ENCODE assay signal across 9 mouse cellular contexts in genomic region chr8:3280266-3280910, GRCm38 (mm10). TPM values are rescaled to one million over a fixed set of nuclear protein-coding genes. Genes with fewer than 3 reads are reported as not detected.
DNase-seq lines count a peak whose midpoint lies in the region; ATAC-seq and TF ChIP-seq lines count a peak whose summit lies in the region.
"Had no signal": no experiment of that assay in that cellular context is flagged by ENCODE, and none has a peak within 500 bp of the region (broad histone marks: within the 10 kb centered on the region; RNA-seq: fewer than 3 reads in every experiment).

No protein-coding gene starts in this region.

- H3K9ac ChIP-seq in forebrain, embryonic 11.5 days (ENCODE audit: low read length): no peak overlapping the region; the same call in 1 of the 2 replicates
- peak overlapping the region; percentile 64 for H3K9ac ChIP-seq in MEL (ENCODE audit: control insufficient read depth, low read depth, low read length, poor library complexity, severe bottlenecking)
- no peak overlapping the region for H3K9ac ChIP-seq in embryonic facial prominence, embryonic 14.5 days (ENCODE audit: low read depth, low read length)
- H3K9ac ChIP-seq in hindbrain, embryonic 11.5 days (ENCODE audit: low read depth, low read length): no peak overlapping the region
- no peak overlapping the region for H3K9ac ChIP-seq in midbrain, embryonic 16.5 days (ENCODE audit: low read depth, low read length)

- TF ChIP-seq RAD21 in MEL (IDR thresholded peaks at IDR 0.05; ENCODE audit: low read depth, low read length): no peak; the same call in 1 of the 2 replicates

- no peak for TF ChIP-seq EP300 in MEL (IDR thresholded peaks at IDR 0.05; ENCODE audit: low read depth in 1 of 2, low read length in 2 of 2)

- no peaks in the 10 kb centered on the region for H3K9me3 ChIP-seq in forebrain, embryonic 10.5 days
- no peaks in the 10 kb centered on the region for H3K9me3 ChIP-seq in forebrain, embryonic 11.5 days (ENCODE audit: control insufficient read depth, low read length)
- no peaks in the 10 kb centered on the region for H3K9me3 ChIP-seq in MEL (replicated peaks; ENCODE audit: insufficient read depth, low read length)
- no peaks in the 10 kb centered on the region for H3K9me3 ChIP-seq in embryonic facial prominence, embryonic 14.5 days (ENCODE audit: control insufficient read depth, low read length)
- H3K9me3 ChIP-seq in hindbrain, embryonic 11.5 days (ENCODE audit: control insufficient read depth, low read length): no peaks in the 10 kb centered on the region
- H3K9me3 ChIP-seq in midbrain, embryonic 16.5 days (replicated peaks; ENCODE audit: control insufficient read depth, low read length, poor library complexity, severe bottlenecking): no peaks in the 10 kb centered on the region
- H3K9me3 ChIP-seq: G1E had no signal

- 0 out of 2 replicates have a peak, but pooled peaks cover 4% of the 10 kb centered on the region for H3K36me3 ChIP-seq in forebrain, embryonic 10.5 days (replicated peaks)
- H3K36me3 ChIP-seq in forebrain, embryonic 11.5 days (ENCODE audit: control insufficient read depth, insufficient read depth, low read length): no peaks in the 10 kb centered on the region
- H3K36me3 ChIP-seq in MEL (ENCODE audit: control insufficient read depth in 1 of 2, insufficient read depth in 2 of 2, low read length in 2 of 2): no peaks in the 10 kb centered on the region; a peak in 2 of 4 replicates
- no peaks in the 10 kb centered on the region for H3K36me3 ChIP-seq in embryonic facial prominence, embryonic 14.5 days (ENCODE audit: control insufficient read depth, insufficient read depth, low read length)
- no peaks in the 10 kb centered on the region for H3K36me3 ChIP-seq in hindbrain, embryonic 11.5 days (ENCODE audit: control insufficient read depth, insufficient read depth, low read length)
- H3K36me3 ChIP-seq in midbrain, embryonic 16.5 days (ENCODE audit: control insufficient read depth, insufficient read depth, low read length): no peaks in the 10 kb centered on the region
- H3K36me3 ChIP-seq: G1E had no signal

- ATAC-seq in forebrain, embryonic 11.5 days (replicated peaks; ENCODE audit: low FRiP score): no peak
- no peak for ATAC-seq in embryonic facial prominence, embryonic 14.5 days (ENCODE audit: low read depth)
- no peak for ATAC-seq in hindbrain, embryonic 11.5 days (ENCODE audit: low FRiP score)
- no peak for ATAC-seq in midbrain, embryonic 16.5 days

- peak overlapping the region; percentile 85 for H3K4me3 ChIP-seq in forebrain, embryonic 10.5 days
- no peak overlapping the region for H3K4me3 ChIP-seq in forebrain, embryonic 11.5 days (ENCODE audit: low read depth, low read length)
- peak overlapping the region; percentile 69 to 87 for H3K4me3 ChIP-seq in MEL (ENCODE audit: control insufficient read depth in 1 of 2, insufficient read depth in 1 of 2, low read depth in 2 of 2, low read length in 2 of 2)
- peak overlapping the region; percentile 91 for H3K4me3 ChIP-seq in embryonic facial prominence, embryonic 14.5 days (ENCODE audit: low read depth, low read length)
- no peak overlapping the region for H3K4me3 ChIP-seq in hindbrain, embryonic 11.5 days (ENCODE audit: low read depth, low read length)
- H3K4me3 ChIP-seq in midbrain, embryonic 16.5 days (ENCODE audit: low read depth, low read length): peak overlapping the region; percentile 92

- H3K27ac ChIP-seq in forebrain, embryonic 10.5 days: no peak overlapping the region
- no peak overlapping the region for H3K27ac ChIP-seq in forebrain, embryonic 11.5 days (ENCODE audit: low read depth, low read length)
- no peak overlapping the region for H3K27ac ChIP-seq in MEL (ENCODE audit: control insufficient read depth, low read depth, low read length)
- H3K27ac ChIP-seq in embryonic facial prominence, embryonic 14.5 days (replicated peaks; ENCODE audit: low read depth, low read length): no peak overlapping the region
- no peak overlapping the region for H3K27ac ChIP-seq in hindbrain, embryonic 11.5 days (ENCODE audit: low read depth, low read length)
- no peak overlapping the region for H3K27ac ChIP-seq in midbrain, embryonic 16.5 days (ENCODE audit: low read length)

- no peak overlapping the region for H3K4me2 ChIP-seq in forebrain, embryonic 11.5 days (ENCODE audit: low read depth, low read length, severe bottlenecking)
- H3K4me2 ChIP-seq in embryonic facial prominence, embryonic 14.5 days (ENCODE audit: low read depth, low read length): peak overlapping the region; percentile 83
- no peak overlapping the region for H3K4me2 ChIP-seq in hindbrain, embryonic 11.5 days (replicated peaks; ENCODE audit: low read depth, low read length)
- peak overlapping the region; percentile 85 for H3K4me2 ChIP-seq in midbrain, embryonic 16.5 days (ENCODE audit: low read length)

- H3K4me1 ChIP-seq in forebrain, embryonic 10.5 days: peaks cover 26% of the 10 kb centered on the region
- no peaks in the 10 kb centered on the region for H3K4me1 ChIP-seq in forebrain, embryonic 11.5 days (replicated peaks; ENCODE audit: control insufficient read depth, insufficient read depth, low read length)
- peaks cover 3 to 4% of the 10 kb centered on the region in 2 experiments; a peak in 1 of 4 replicates for H3K4me1 ChIP-seq in MEL (ENCODE audit: control insufficient read depth in 1 of 2, insufficient read depth in 2 of 2, low read length in 2 of 2)
- H3K4me1 ChIP-seq in embryonic facial prominence, embryonic 14.5 days (ENCODE audit: control insufficient read depth, insufficient read depth, low read length): peaks cover 15% of the 10 kb centered on the region
- peaks cover 6% of the 10 kb centered on the region; the same call in 1 of the 2 replicates for H3K4me1 ChIP-seq in hindbrain, embryonic 11.5 days (replicated peaks; ENCODE audit: control insufficient read depth, insufficient read depth, low read length)
- peaks cover 26% of the 10 kb centered on the region for H3K4me1 ChIP-seq in midbrain, embryonic 16.5 days (ENCODE audit: control insufficient read depth, insufficient read depth, low read length)

- 33% methylated on average over 11 of the region's 11 CpGs for WGBS in forebrain, embryonic 10.5 days
- WGBS in forebrain, embryonic 11.5 days: 37% methylated on average over 11 of the region's 11 CpGs
- WGBS in embryonic facial prominence, embryonic 14.5 days: 30% methylated on average over 11 of the region's 11 CpGs
- 40% methylated on average over 11 of the region's 11 CpGs for WGBS in hindbrain, embryonic 11.5 days
- WGBS in midbrain, embryonic 16.5 days: 32% methylated on average over 11 of the region's 11 CpGs

- peaks cover 9% of the 10 kb centered on the region; the same call in 1 of the 2 replicates for H3K27me3 ChIP-seq in forebrain, embryonic 10.5 days (ENCODE audit: poor library complexity, severe bottlenecking)
- H3K27me3 ChIP-seq in forebrain, embryonic 11.5 days (ENCODE audit: control insufficient read depth, insufficient read depth, low read length): no peaks in the 10 kb centered on the region
- no peaks in the 10 kb centered on the region for H3K27me3 ChIP-seq in MEL (ENCODE audit: control insufficient read depth in 1 of 2, insufficient read depth in 2 of 2, low read length in 2 of 2)
- H3K27me3 ChIP-seq in embryonic facial prominence, embryonic 14.5 days (replicated peaks; ENCODE audit: control insufficient read depth, insufficient read depth, low read length): no peaks in the 10 kb centered on the region
- no peaks in the 10 kb centered on the region; the same call in 1 of the 2 replicates for H3K27me3 ChIP-seq in hindbrain, embryonic 11.5 days (ENCODE audit: control insufficient read depth, insufficient read depth, low read length)
- H3K27me3 ChIP-seq in midbrain, embryonic 16.5 days (ENCODE audit: control insufficient read depth, insufficient read depth, low read depth, low read length): no peaks in the 10 kb centered on the region

- TF ChIP-seq POLR2A in MEL (IDR thresholded peaks at IDR 0.05; ENCODE audit: control insufficient read depth in 1 of 2, insufficient read depth in 1 of 2, low read depth in 1 of 2, low read length in 2 of 2, poor library complexity in 1 of 2): no peak

- peaks cover 17% of the 10 kb centered on the region for H3K79me2 ChIP-seq in MEL (ENCODE audit: control insufficient read depth, insufficient read depth, low read length, poor library complexity)

- DNase-seq in forebrain, embryonic 10.5 days (ENCODE audit: extremely low spot score, low spot score): peak; percentile 15
- no peak for DNase-seq in forebrain, embryonic 11.5 days (ENCODE audit: low spot score)
- DNase-seq in MEL (ENCODE audit: low read depth, low spot score): peak; percentile 64
- DNase-seq in embryonic facial prominence, embryonic 14.5 days (ENCODE audit: low spot score): peak; percentile 33
- DNase-seq in hindbrain, embryonic 11.5 days (ENCODE audit: low spot score): peak; percentile 19
- DNase-seq in liver: peak; percentile 62
- DNase-seq in thymus, postnatal 14 days: peak; percentile 41

- TF ChIP-seq CTCF in MEL (IDR thresholded peaks at IDR 0.05 in 2 of 3, conservative IDR thresholded peaks at IDR 0.05 in 1 of 3; ENCODE audit: control insufficient read depth in 1 of 3, insufficient read depth in 1 of 3, low read depth in 2 of 3, low read length in 3 of 3, poor library complexity in 1 of 3, severe bottlenecking in 1 of 3): peak in 1 of 3 experiments; percentile 12; a peak in 1 of 6 replicates

TF ChIP-seq in MEL, 35 proteins besides CTCF, POLR2A, EP300 and RAD21 (continues in another document):
- TF ChIP-seq MXI1 (IDR thresholded peaks at IDR 0.05; ENCODE audit: low read depth, low read length) (peak; percentile 55), CHD1 (IDR thresholded peaks at IDR 0.05; ENCODE audit: low read depth, low read length) (no peak), USF1 (IDR thresholded peaks at IDR 0.05; ENCODE audit: low read depth, low read length) (peak; percentile 59), UBTF (IDR thresholded peaks at IDR 0.05; ENCODE audit: borderline replicate concordance, insufficient read depth, low read depth, low read length) (no peak), MYC (IDR thresholded peaks at IDR 0.05; ENCODE audit: low read depth, low read length) (0 out of 2 replicates have a peak, but pooled peaks have one; percentile 44), MAX (IDR thresholded peaks at IDR 0.05; ENCODE audit: low read length) (peak; percentile 77), BHLHE40 (IDR thresholded peaks at IDR 0.05; ENCODE audit: borderline replicate concordance, low read depth, low read length) (no peak)

RNA-seq across cellular contexts. Expression of gene Insr, which starts 1.0 kb away (rescaled TPM):
- 23.2 and 26.4 TPM in 2 replicates for polyA plus RNA-seq in forebrain, embryonic 10.5 days (2016; fragmentation: Nextera tagmentation; extraction: Ambion mirVana)
- polyA plus RNA-seq in forebrain, embryonic 11.5 days (2014; fragmentation: Nextera tagmentation; extraction: Ambion mirVana): 40.3 and 46.2 TPM in 2 replicates
- total RNA-seq in MEL (2012; rRNA removed): 5.2 and 5.3 TPM in 2 replicates
- polyA plus RNA-seq in MEL (2012; ENCODE audit: insufficient read depth in 1 of 2, insufficient read length in 2 of 2, low read depth in 1 of 2, low replicate concordance in 2 of 2, missing spikeins in 1 of 2): 1 to 10 TPM in 1 of 2 experiments, not detected in 1; 7.6 TPM
- 30.3 and 31.8 TPM in 2 replicates for polyA plus RNA-seq in embryonic facial prominence, embryonic 14.5 days (2014; fragmentation: Nextera tagmentation; extraction: Ambion mirVana)
- 41.1 and 49.3 TPM in 2 replicates for polyA plus RNA-seq in hindbrain, embryonic 11.5 days (2014; fragmentation: Nextera tagmentation; extraction: Ambion mirVana)
- polyA plus RNA-seq in midbrain, embryonic 16.5 days (2015; fragmentation: Nextera tagmentation; extraction: Ambion mirVana): 48.6 and 54.1 TPM in 2 replicates

Comparison
In these comparisons a context has a peak if more than half of its experiments do, and no peak if none do; other contexts are left out.
1. H3K4me3 ChIP-seq: peak in forebrain, embryonic 10.5 days (single experiment), MEL (2 of 2), embryonic facial prominence, embryonic 14.5 days (single experiment) and midbrain, embryonic 16.5 days (single experiment); none in forebrain, embryonic 11.5 days (single experiment) and hindbrain, embryonic 11.5 days (single experiment).
2. H3K4me2 ChIP-seq: peak in embryonic facial prominence, embryonic 14.5 days (single experiment) and midbrain, embryonic 16.5 days (single experiment); none in forebrain, embryonic 11.5 days (single experiment) and hindbrain, embryonic 11.5 days (single experiment).